Mouse (Mus musculus) myocyte (in vitro differentiated cells): ENCODE data around the gene Ppp2r5b.

Experiments used
- CEBPB ChIP-seq: IDR thresholded peaks from 2 replicates; pipeline ENCODE4 v1.6.1; 2011; ENCODE audit warnings: mild to moderate bottlenecking, moderate library complexity; ENCODE audit not compliant: poor library complexity, insufficient read depth, severe bottlenecking
- E2F4 ChIP-seq: IDR thresholded peaks from one replicate; pipeline ENCODE4 v1.6.1; 2011; ENCODE audit warnings: mild to moderate bottlenecking, control low read depth, moderate library complexity; ENCODE audit not compliant: insufficient read depth
- MAX ChIP-seq: IDR thresholded peaks from one replicate; pipeline ENCODE4 v1.6.1; 2011; ENCODE audit warnings: low read depth, mild to moderate bottlenecking, control low read depth
- MYOD1 ChIP-seq, 3 experiments: IDR thresholded peaks; one replicate each; pipeline ENCODE4 v1.6.1; 2011; ENCODE audit warnings: control low read depth in 2 of 3, low read depth in 2 of 3, mild to moderate bottlenecking in 2 of 3, moderate library complexity in 1 of 3; ENCODE audit not compliant: insufficient read length in 2 of 3, control insufficient read depth in 1 of 3
- MYOG ChIP-seq, 3 experiments: IDR thresholded peaks; one replicate each; pipeline ENCODE4 v1.6.1; 2011; ENCODE audit warnings: control low read depth in 2 of 3, low read depth in 2 of 3, mild to moderate bottlenecking in 2 of 3; ENCODE audit not compliant: insufficient read length in 2 of 3, control insufficient read depth in 1 of 3, insufficient read depth in 1 of 3
- POLR2A ChIP-seq: IDR thresholded peaks from one replicate; pipeline ENCODE4 v1.6.1; 2011; ENCODE audit warnings: low read depth, mild to moderate bottlenecking, control low read depth, moderate library complexity; ENCODE audit not compliant: insufficient read length
- POLR2AphosphoS2 ChIP-seq: IDR thresholded peaks from one replicate; pipeline ENCODE4 v1.6.1; 2011; ENCODE audit warnings: low read depth, control low read depth; ENCODE audit not compliant: insufficient read length
- TCF12 ChIP-seq: IDR thresholded peaks from one replicate; pipeline ENCODE4 v1.6.1; 2011; ENCODE audit warnings: mild to moderate bottlenecking, control low read depth; ENCODE audit not compliant: poor library complexity, insufficient read depth, severe bottlenecking
- TCF3 ChIP-seq: IDR thresholded peaks from one replicate; pipeline ENCODE4 v1.6.1; 2011; ENCODE audit warnings: low read depth, control low read depth; ENCODE audit not compliant: insufficient read length
- USF1 ChIP-seq: IDR thresholded peaks from one replicate; pipeline ENCODE4 v1.6.1; 2011; ENCODE audit warnings: low read depth, mild to moderate bottlenecking, control low read depth, moderate library complexity

DNA sequence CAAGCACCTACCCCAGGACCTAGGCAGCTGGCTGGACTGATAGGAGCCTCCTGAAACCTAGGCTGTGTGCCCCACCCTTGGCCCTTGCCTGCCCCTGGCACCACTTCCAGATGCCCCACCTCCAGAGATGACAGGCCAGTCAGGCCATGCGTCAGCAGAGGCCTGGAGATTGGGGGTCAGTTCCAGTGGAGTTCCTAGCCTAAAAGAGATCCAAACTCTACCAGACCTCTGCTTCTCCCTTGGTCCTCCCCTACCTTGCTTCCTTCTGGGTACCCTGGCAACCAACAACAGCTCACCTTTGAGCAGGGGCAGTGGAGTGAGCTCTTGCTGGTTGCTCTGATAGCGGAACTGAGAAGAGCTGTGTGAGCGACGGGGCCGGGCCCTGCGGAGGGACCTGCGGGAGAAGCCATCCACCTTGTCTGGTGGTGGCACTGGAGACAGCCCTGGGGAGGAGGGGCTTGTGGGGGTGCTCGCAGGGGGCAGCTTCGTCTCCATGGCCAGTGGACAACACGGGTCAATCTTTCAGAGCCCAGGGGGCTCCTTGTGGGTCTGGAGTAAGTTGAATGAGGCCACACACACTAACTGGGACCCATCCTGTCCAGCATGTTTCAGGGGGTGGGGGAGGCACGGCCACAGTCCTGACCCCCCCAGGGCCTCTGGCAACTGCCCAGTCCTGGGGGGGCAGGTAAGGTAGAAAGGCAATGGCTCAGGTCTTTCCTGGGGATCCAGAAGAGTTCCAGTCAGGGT lies 1.2 kb downstream of the Ppp2r5b start:
- no peak for TF ChIP-seq E2F4
- no peak for TF ChIP-seq MAX
- TF ChIP-seq POLR2A: no peak
- no peak for TF ChIP-seq TCF12
- TF ChIP-seq TCF3: no peak
- no peak for TF ChIP-seq POLR2AphosphoS2
- TF ChIP-seq MYOD1 (IDR thresholded peaks at IDR 0.05; ENCODE audit: control insufficient read depth in 1 of 3, insufficient read length in 2 of 3, low read depth in 2 of 3): no peak
- no peak for TF ChIP-seq USF1
- TF ChIP-seq MYOG (IDR thresholded peaks at IDR 0.05; ENCODE audit: control insufficient read depth in 1 of 3, insufficient read depth in 1 of 3, insufficient read length in 2 of 3, low read depth in 2 of 3): no peak
- TF ChIP-seq CEBPB: no peak
